Mouse (Mus musculus): ENCODE measurements around the gene Usp12. TPM values are rescaled to one million over a fixed set of nuclear protein-coding genes. Genes with fewer than 3 reads are reported as not detected.

The Usp12 gene
- polyA plus RNA-seq (2014; fragmentation: Nextera tagmentation; extraction: Ambion mirVana): 10.7 and 12.1 TPM in 2 replicates

DNA sequence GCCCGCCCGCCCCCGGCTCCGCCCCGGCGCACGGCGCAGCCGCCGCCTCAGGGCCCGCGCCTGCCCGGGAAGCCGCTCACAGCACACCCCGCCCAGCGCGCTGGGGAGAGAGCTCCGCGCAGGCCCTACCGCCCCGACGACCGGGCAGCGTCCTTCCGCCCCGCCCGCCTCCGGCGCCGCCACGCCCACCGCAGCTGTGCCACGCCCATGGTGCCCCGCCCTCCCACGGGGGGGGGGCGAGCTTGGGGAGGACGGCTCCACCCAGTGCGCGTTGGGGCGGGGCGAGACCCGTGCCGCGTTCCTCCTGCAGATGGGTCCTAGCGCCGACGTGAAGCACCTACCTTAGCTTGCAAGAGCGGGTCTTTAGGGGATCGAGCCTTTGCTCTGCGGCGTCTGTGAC lies at the start of gene Usp12:
Usp12 (minus strand) TSS at position 154 of the 400 bp plus-strand sequence.
- 1% methylated on average over 18 of the region's 51 CpGs for WGBS
- ATAC-seq (ENCODE audit: low FRiP score): peak; percentile 97

DNA sequence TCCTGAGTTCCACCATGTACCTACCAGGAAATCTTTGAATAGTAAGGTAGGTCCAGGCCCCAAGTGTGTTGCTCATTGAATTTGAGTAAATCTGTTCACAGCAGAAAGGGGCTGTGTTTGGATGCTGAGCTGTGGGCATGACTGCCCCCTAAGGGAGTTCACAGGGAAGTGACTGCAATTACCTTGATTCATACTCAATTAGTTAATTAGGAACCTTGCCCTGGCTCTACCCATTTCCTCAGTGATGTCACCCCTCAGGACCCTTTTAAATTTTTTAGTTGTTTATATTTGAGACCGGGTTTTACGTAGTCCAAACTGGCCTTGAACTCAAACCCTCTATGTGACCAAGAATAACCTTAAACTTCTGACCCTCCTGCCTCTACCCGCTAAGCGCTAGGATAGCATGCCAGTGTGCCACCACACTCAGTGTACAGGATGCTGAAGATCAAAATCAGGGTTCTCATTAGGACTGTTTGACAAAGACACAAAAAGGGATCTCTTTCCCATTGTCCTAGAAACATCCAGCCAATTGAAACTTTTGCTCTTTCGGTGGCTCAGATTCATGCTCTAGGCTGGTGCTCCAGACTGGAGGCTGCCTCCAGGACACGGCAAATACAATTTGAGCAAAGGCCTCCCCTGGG lies 49.6 kb upstream of the Usp12 start:
- Histone ChIP-seq H3K4me2 (peak overlapping the region; percentile 83), H3K4me1 (ENCODE audit: control insufficient read depth, insufficient read depth, low read length) (peaks cover 4% of the 10 kb centered on the region), H3K27ac (ENCODE audit: low read depth, low read length) (peak overlapping the region; percentile 48), H3K4me3 (ENCODE audit: low read depth, low read length) (peak overlapping the region; percentile 69), H3K9me3 (ENCODE audit: control insufficient read depth, low read length) (no peaks in the 10 kb centered on the region), H3K27me3 (ENCODE audit: control insufficient read depth, insufficient read depth, low read length) (no peaks in the 10 kb centered on the region), H3K9ac (ENCODE audit: low read length) (peak overlapping the region; percentile 88), H3K36me3 (ENCODE audit: control insufficient read depth, insufficient read depth, low read length) (no peaks in the 10 kb centered on the region; the same call in 1 of the 2 replicates)
- 8% methylated on average over 6 of the region's 6 CpGs for WGBS
- DNase-seq (ENCODE audit: low spot score, missing footprints) (peak; percentile 92), ATAC-seq (ENCODE audit: low FRiP score) (peak; percentile 54)

More for the DNA sequence above, at the start of gene Usp12:
- Histone ChIP-seq H3K4me1 (ENCODE audit: control insufficient read depth, insufficient read depth, low read length) (peaks cover 13% of the 10 kb centered on the region), H3K27me3 (ENCODE audit: control insufficient read depth, insufficient read depth, low read length) (no peaks in the 10 kb centered on the region), H3K4me3 (ENCODE audit: low read depth, low read length) (peak within 1 kb of the TSS; percentile 89), H3K9ac (ENCODE audit: low read length) (peak within 1 kb of the TSS; percentile 79), H3K9me3 (ENCODE audit: control insufficient read depth, low read length) (no peaks in the 10 kb centered on the region), H3K4me2 (peak within 1 kb of the TSS; percentile 80), H3K36me3 (ENCODE audit: control insufficient read depth, insufficient read depth, low read length) (no peaks in the 10 kb centered on the region), H3K27ac (ENCODE audit: low read depth, low read length) (peak within 1 kb of the TSS; percentile 84)
- DNase-seq (ENCODE audit: low spot score, missing footprints): peak; percentile 100

DNA sequence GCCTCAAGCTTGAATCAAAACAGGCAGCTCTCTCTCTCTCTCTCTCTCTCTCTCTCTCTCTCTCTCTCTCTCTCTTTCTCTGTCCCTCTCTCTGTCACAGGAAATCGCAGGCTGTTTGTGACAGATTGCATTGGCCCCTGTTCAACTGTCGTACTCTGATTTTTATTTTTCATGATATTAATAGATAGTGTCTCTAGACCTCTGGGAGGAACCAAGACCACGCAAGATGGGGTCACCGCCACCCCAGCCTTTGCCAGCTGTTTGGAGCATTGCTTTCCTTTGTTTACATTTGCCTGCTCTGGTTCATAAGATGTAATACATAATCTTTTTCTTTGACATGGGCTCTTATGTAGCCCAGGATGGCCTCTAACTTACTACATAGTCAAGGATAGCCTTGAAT lies 47.2 kb upstream of the Usp12 start:
- WGBS: 91% methylated on average over 4 of the region's 4 CpGs
- Histone ChIP-seq H3K9ac (ENCODE audit: low read length) (no peak overlapping the region), H3K27ac (ENCODE audit: low read depth, low read length) (no peak overlapping the region), H3K4me3 (ENCODE audit: low read depth, low read length) (no peak overlapping the region), H3K4me2 (no peak overlapping the region), H3K36me3 (ENCODE audit: control insufficient read depth, insufficient read depth, low read length) (peaks cover 8% of the 10 kb centered on the region; the same call in 1 of the 2 replicates), H3K4me1 (ENCODE audit: control insufficient read depth, insufficient read depth, low read length) (peaks cover 4% of the 10 kb centered on the region), H3K27me3 (ENCODE audit: control insufficient read depth, insufficient read depth, low read length) (no peaks in the 10 kb centered on the region), H3K9me3 (ENCODE audit: control insufficient read depth, low read length) (no peaks in the 10 kb centered on the region)
- ATAC-seq (ENCODE audit: low FRiP score) (no peak), DNase-seq (ENCODE audit: low spot score, missing footprints) (no peak)

DNA sequence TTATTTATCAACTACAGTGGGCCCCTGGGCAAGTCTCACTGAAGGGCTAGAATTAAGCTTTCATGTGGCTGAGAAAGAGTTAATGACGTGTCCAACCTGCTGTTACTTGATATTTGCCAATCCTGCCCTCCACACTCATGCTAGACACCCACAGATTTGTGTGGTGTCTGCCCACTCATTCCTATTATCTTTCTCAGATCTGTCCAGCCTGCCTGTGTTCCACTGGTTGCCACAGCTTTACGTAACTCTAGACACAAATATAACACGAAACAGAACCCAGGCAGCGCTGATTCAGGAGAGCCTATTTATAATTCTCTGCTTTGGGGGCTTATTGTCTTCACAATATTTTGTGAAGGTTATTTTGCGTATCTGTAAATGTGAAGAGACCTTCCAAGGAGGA lies 46.5 kb upstream of the Usp12 start:
- WGBS: 88% methylated on average over 5 of the region's 5 CpGs
- ATAC-seq (ENCODE audit: low FRiP score): no peak
- Histone ChIP-seq H3K27me3 (ENCODE audit: control insufficient read depth, insufficient read depth, low read length) (no peaks in the 10 kb centered on the region), H3K27ac (ENCODE audit: low read depth, low read length) (no peak overlapping the region), H3K4me3 (ENCODE audit: low read depth, low read length) (no peak overlapping the region), H3K4me1 (ENCODE audit: control insufficient read depth, insufficient read depth, low read length) (peaks cover 4% of the 10 kb centered on the region), H3K9me3 (ENCODE audit: control insufficient read depth, low read length) (no peaks in the 10 kb centered on the region), H3K36me3 (ENCODE audit: control insufficient read depth, insufficient read depth, low read length) (peaks cover 12% of the 10 kb centered on the region), H3K4me2 (no peak overlapping the region), H3K9ac (ENCODE audit: low read length) (no peak overlapping the region)
- no peak for DNase-seq (ENCODE audit: low spot score, missing footprints)

GRCm38 (mm10) chr5:146840422-146840821 lies 45.6 kb upstream of the Usp12 start:
- Histone ChIP-seq H3K27ac (ENCODE audit: low read depth, low read length) (no peak overlapping the region), H3K4me3 (ENCODE audit: low read depth, low read length) (no peak overlapping the region), H3K4me1 (ENCODE audit: control insufficient read depth, insufficient read depth, low read length) (no peaks in the 10 kb centered on the region; the same call in 1 of the 2 replicates), H3K9me3 (ENCODE audit: control insufficient read depth, low read length) (no peaks in the 10 kb centered on the region), H3K9ac (ENCODE audit: low read length) (no peak overlapping the region), H3K36me3 (ENCODE audit: control insufficient read depth, insufficient read depth, low read length) (peaks cover 20% of the 10 kb centered on the region), H3K27me3 (ENCODE audit: control insufficient read depth, insufficient read depth, low read length) (no peaks in the 10 kb centered on the region), H3K4me2 (no peak overlapping the region)
- WGBS: 79% methylated on average over 4 of the region's 4 CpGs
- ATAC-seq (ENCODE audit: low FRiP score): no peak
- DNase-seq (ENCODE audit: low spot score, missing footprints): no peak

DNA sequence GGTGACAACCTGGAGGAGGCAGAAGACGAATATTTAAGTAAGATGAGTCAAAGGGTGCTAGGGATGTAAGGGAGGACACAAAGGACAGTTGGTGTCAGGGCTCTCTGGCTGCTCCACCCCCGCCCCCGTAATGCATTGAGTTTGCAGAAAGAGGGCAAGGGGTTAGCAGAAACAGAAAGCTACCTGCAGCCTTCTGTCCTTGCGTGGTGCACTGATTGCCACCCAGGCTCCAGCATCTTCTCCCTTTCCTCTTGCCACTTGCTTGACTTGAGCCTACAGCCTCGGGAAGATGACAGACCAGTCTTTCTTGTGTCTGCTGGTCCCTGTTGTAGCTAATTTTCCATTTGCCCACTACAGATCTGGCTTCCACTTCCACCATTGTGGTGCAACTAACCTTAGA lies 45.0 kb upstream of the Usp12 start:
- peaks cover 21% of the 10 kb centered on the region for H3K36me3 ChIP-seq (ENCODE audit: control insufficient read depth, insufficient read depth, low read length)

GRCm38 (mm10) chr5:146838836-146839648 lies 44.2 kb upstream of the Usp12 start:
- no peak overlapping the region for H3K9ac ChIP-seq (ENCODE audit: low read length)
- no peaks in the 10 kb centered on the region for H3K27me3 ChIP-seq (ENCODE audit: control insufficient read depth, insufficient read depth, low read length)
- DNase-seq (ENCODE audit: low spot score, missing footprints) (no peak), ATAC-seq (ENCODE audit: low FRiP score) (no peak)
- H3K36me3 ChIP-seq (ENCODE audit: control insufficient read depth, insufficient read depth, low read length): peaks cover 23% of the 10 kb centered on the region
- WGBS: 59% methylated on average over 12 of the region's 12 CpGs
- H3K4me2 ChIP-seq: no peak overlapping the region
- no peak overlapping the region for H3K27ac ChIP-seq (ENCODE audit: low read depth, low read length)
- H3K4me3 ChIP-seq (ENCODE audit: low read depth, low read length): no peak overlapping the region
- H3K4me1 ChIP-seq (ENCODE audit: control insufficient read depth, insufficient read depth, low read length): no peaks in the 10 kb centered on the region; the same call in 1 of the 2 replicates
- H3K9me3 ChIP-seq (ENCODE audit: control insufficient read depth, low read length): no peaks in the 10 kb centered on the region

More for the DNA sequence above, 45.0 kb upstream of the Usp12 start:
- Histone ChIP-seq H3K9ac (ENCODE audit: low read length) (no peak overlapping the region), H3K4me3 (ENCODE audit: low read depth, low read length) (no peak overlapping the region), H3K9me3 (ENCODE audit: control insufficient read depth, low read length) (no peaks in the 10 kb centered on the region), H3K27me3 (ENCODE audit: control insufficient read depth, insufficient read depth, low read length) (no peaks in the 10 kb centered on the region), H3K4me1 (ENCODE audit: control insufficient read depth, insufficient read depth, low read length) (no peaks in the 10 kb centered on the region; the same call in 1 of the 2 replicates), H3K4me2 (no peak overlapping the region), H3K27ac (ENCODE audit: low read depth, low read length) (no peak overlapping the region)
- whole genome bisulfite sequencing: 51% methylated on average over 5 of the region's 5 CpGs
- ATAC-seq (ENCODE audit: low FRiP score) (no peak), DNase-seq (ENCODE audit: low spot score, missing footprints) (no peak)

DNA sequence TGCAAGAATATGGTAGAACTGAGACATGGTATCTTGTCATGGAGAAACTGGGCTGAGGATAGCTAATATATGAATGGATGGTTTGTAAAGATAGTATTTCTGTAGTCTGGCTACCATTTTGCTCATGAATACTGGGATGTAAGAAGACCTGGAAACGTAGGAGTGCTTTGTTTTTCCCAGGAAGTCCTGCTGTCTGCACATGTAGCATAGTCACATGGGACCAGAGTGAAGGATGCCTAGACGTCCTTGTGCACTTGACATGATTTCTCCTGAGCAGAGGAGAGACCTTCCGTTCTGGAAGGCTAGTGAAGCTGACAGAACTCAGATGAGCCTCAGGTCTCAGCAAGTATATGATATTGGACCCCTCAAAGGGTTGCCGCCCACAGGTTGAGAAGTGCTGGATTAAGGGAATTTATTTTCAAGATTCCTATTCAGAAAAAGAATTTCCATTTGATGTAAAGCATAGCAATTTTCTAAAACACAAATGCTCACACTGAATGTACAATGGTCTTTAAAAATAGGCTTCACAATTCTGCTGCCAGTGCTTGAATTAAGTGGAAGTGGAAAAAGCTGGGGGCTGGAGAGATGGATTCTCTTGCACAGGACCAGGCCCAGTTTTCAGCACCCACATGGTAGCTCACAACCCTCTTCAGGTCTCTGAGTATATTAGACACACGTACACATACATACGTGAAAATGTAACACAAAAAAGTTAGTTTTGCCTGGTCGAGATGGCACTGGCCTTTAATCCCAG lies 43.3 kb upstream of the Usp12 start:
- 65% methylated on average over 7 of the region's 7 CpGs for WGBS
- peaks cover 23% of the 10 kb centered on the region for H3K36me3 ChIP-seq (ENCODE audit: control insufficient read depth, insufficient read depth, low read length)
- ATAC-seq (ENCODE audit: low FRiP score): no peak

More for the DNA sequence above, 43.3 kb upstream of the Usp12 start:
- H3K4me1 ChIP-seq (ENCODE audit: control insufficient read depth, insufficient read depth, low read length): peaks cover 3% of the 10 kb centered on the region; the same call in 1 of the 2 replicates
- H3K9me3 ChIP-seq (ENCODE audit: control insufficient read depth, low read length): no peaks in the 10 kb centered on the region
- H3K4me3 ChIP-seq (ENCODE audit: low read depth, low read length): no peak overlapping the region
- no peak overlapping the region for H3K4me2 ChIP-seq
- no peak overlapping the region for H3K9ac ChIP-seq (ENCODE audit: low read length)
- H3K27ac ChIP-seq (ENCODE audit: low read depth, low read length): no peak overlapping the region
- DNase-seq (ENCODE audit: low spot score, missing footprints): no peak
- no peaks in the 10 kb centered on the region for H3K27me3 ChIP-seq (ENCODE audit: control insufficient read depth, insufficient read depth, low read length)
